Mouse (Mus musculus) megakaryocyte, embryonic 14.5 days (primary cell): Measurements from ENCODE around the gene Hist2h4.

Experiments
- FLI1 ChIP-seq: IDR thresholded peaks from 2 replicates; pipeline ENCODE4 v1.6.1; 2012; ENCODE audit warnings: low read length, inconsistent platforms, mixed read lengths
- GATA1 ChIP-seq: IDR thresholded peaks from 3 replicates; pipeline ENCODE4 v1.6.1; 2012; ENCODE audit warnings: mixed read lengths, low read length, inconsistent platforms, borderline replicate concordance

DNA sequence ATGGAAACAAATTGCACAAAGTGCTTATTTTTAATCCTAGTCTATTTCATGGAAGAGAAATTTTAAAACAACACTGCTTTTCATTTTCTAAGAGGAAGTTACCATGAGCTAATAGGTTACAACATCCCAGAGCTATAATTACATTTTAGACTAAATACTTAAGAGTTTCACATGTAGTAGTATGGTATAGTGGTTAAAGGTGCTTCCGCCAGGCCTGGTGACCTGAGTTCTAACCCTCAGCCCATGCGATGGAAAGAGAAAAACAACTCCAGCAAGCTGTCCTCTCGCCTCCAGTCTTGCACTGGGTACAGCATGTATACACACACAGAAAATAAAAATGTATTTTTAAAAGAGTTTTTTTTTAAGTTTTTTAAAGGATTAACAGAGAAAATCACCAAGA lies 11.3 kb downstream of the Hist2h4 start:
- TF ChIP-seq FLI1: no peak
- TF ChIP-seq GATA1: no peak
